ENCODE assay signal across 9 mouse cellular contexts in the genomic region with DNA sequence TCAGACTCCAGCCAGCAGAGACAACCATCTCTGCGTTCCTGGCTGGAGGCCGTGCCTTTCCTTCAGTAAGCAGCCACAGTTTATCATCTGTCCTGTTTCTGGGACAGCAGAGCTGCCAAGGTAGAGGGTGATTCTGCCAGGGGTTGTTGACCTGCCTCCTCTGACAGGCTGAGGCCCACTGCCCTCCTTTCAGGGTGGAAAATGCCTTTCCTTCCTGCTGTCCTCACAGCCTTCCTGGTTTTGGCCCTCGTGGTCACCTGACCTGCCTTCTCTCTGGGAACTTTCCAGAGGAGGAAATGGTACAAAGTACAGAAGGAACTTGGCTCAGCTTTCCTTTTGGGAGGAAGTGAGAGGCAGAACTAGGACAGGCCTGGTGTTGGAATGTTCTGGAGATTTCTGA. TPM values are rescaled to one million over a fixed set of nuclear protein-coding genes. Genes with fewer than 3 reads are reported as not detected.
DNase-seq lines count a peak whose midpoint lies in the region; ATAC-seq and TF ChIP-seq lines count a peak whose summit lies in the region.
"Had no signal": no experiment of that assay in that cellular context is flagged by ENCODE, and none has a peak within 500 bp of the region (broad histone marks: within the 10 kb centered on the region; RNA-seq: fewer than 3 reads in every experiment).

No protein-coding gene starts in this region.

- peak overlapping the region; percentile 82 for H3K27ac ChIP-seq in layer of hippocampus, adult 2 months
- H3K27ac ChIP-seq in heart, adult 2 months: peak overlapping the region; percentile 94
- peak overlapping the region; percentile 61; the same call in 1 of the 2 replicates for H3K27ac ChIP-seq in kidney, embryonic 14.5 days (ENCODE audit: low read depth, low read length)

- peak overlapping the region; percentile 11 for H3K9ac ChIP-seq in heart, adult 2 months (ENCODE audit: low read depth, low read length)
- H3K9ac ChIP-seq in kidney, embryonic 14.5 days (ENCODE audit: low read depth, low read length): no peak overlapping the region

- no peaks in the 10 kb centered on the region for H3K27me3 ChIP-seq in heart, adult 2 months (ENCODE audit: control insufficient read depth, insufficient read depth, low read length)
- H3K27me3 ChIP-seq in kidney, embryonic 14.5 days (ENCODE audit: control insufficient read depth, insufficient read depth, low read length): no peaks in the 10 kb centered on the region

- H3K4me3 ChIP-seq in layer of hippocampus, adult 2 months: no peak overlapping the region
- no peak overlapping the region for H3K4me3 ChIP-seq in heart, adult 2 months
- H3K4me3 ChIP-seq in kidney, embryonic 14.5 days (ENCODE audit: low read length): no peak overlapping the region

- intact Hi-C loops in heart, adult 2 months (cut with DNase I): no loop called here

- peak; percentile 65; the same call in 1 of the 2 replicates for TF ChIP-seq POLR2A in heart, adult 2 months (IDR thresholded peaks at IDR 0.05; ENCODE audit: insufficient read depth, low read depth, low read length)

- TF ChIP-seq CTCF in layer of hippocampus, adult 2 months (conservative IDR thresholded peaks at IDR 0.05): no peak
- no peak for TF ChIP-seq CTCF in heart, adult 2 months (IDR thresholded peaks at IDR 0.05)

- H3K4me2 ChIP-seq in kidney, embryonic 14.5 days (replicated peaks; ENCODE audit: low read depth, low read length): no peak overlapping the region

- TF ChIP-seq EP300 in heart, adult 2 months (IDR thresholded peaks at IDR 0.05; ENCODE audit: insufficient read depth, low read depth, low read length): peak; percentile 98

- WGBS in heart, adult 2 months: 2% methylated on average over 3 of the region's 3 CpGs
- WGBS in kidney, embryonic 14.5 days: 79% methylated on average over 3 of the region's 3 CpGs

- H3K9me3 ChIP-seq in kidney, embryonic 14.5 days (ENCODE audit: control insufficient read depth, low read length): no peaks in the 10 kb centered on the region

- no peak for DNase-seq in layer of hippocampus, adult 2 months (ENCODE audit: low spot score in 2 of 2)
- no peak for DNase-seq in layer of hippocampus, adult 9-11 months
- DNase-seq in heart, adult 2 months: peak; percentile 78 to 82
- peak; percentile 51 to 73 for DNase-seq in lung, postnatal 4 days
- DNase-seq in layer of hippocampus, adult 8-10 months (ENCODE audit: low spot score in 2 of 2): no peak
- DNase-seq in left cerebral cortex, adult 18-20 months (ENCODE audit: low spot score in 2 of 2): no peak
- DNase-seq: cerebellum, adult 9-11 months had no signal

- peaks cover 11% of the 10 kb centered on the region for H3K4me1 ChIP-seq in heart, adult 2 months (ENCODE audit: control insufficient read depth, insufficient read depth, low read length)
- H3K4me1 ChIP-seq in kidney, embryonic 14.5 days (ENCODE audit: control insufficient read depth, insufficient read depth, low read length): no peaks in the 10 kb centered on the region

- 0 out of 2 replicates have a peak, but pooled peaks have one; percentile 20 for ATAC-seq in kidney, embryonic 14.5 days (ENCODE audit: low FRiP score, low TSS enrichment)
- no peak for ATAC-seq in inflammation-experienced regulatory T-cells, adult 6 months

- peaks cover 7% of the 10 kb centered on the region for H3K79me2 ChIP-seq in heart, adult 2 months (replicated peaks; ENCODE audit: control insufficient read depth, insufficient read depth, low read length)

- peaks cover 13% of the 10 kb centered on the region for H3K36me3 ChIP-seq in heart, adult 2 months (ENCODE audit: control insufficient read depth, insufficient read depth, low read length)
- H3K36me3 ChIP-seq in kidney, embryonic 14.5 days (ENCODE audit: control insufficient read depth, insufficient read depth, low read length): peaks cover 85% of the 10 kb centered on the region

RNA-seq across cellular contexts. Expression of gene Gm49325, which starts 7.4 kb away (rescaled TPM):
- total RNA-seq in layer of hippocampus, adult 2 months (2021): 10 to 100 TPM; 18.3 to 27.0 TPM
- total RNA-seq in heart, adult 2 months (2021): 10 to 100 TPM; 15.5 to 15.8 TPM
- not detected in 2 replicates for polyA plus RNA-seq in heart, adult 2 months (2012; rRNA removed)
- polyA plus RNA-seq in kidney, embryonic 14.5 days (2014; fragmentation: Nextera tagmentation; extraction: Ambion mirVana): 1.2 and 1.8 TPM in 2 replicates
- 10 to 100 TPM in 3 of 4 experiments, 1 to 10 TPM in 1; 7.6 to 33.3 (median 12.1) TPM for total RNA-seq in layer of hippocampus, adult 8-10 months (2022)
- 10 to 100 TPM; 12.9 to 13.0 TPM for total RNA-seq in left cerebral cortex, adult 18-20 months (2021)
- polyA plus RNA-seq in inflammation-experienced regulatory T-cells, adult 6 months (2017; shearing (Covaris generic)): 10 to 100 TPM in 1 of 3 experiments, 1 to 10 TPM in 1, not detected in 1; 3.6 to 10.0 TPM

RNA-seq across cellular contexts. Expression of gene Sumo3, which starts 7.5 kb away (rescaled TPM):
- 100 to 1,000 TPM; 131 to 138 TPM for total RNA-seq in layer of hippocampus, adult 2 months (2021)
- 10 to 100 TPM; 66.4 to 67.8 TPM for total RNA-seq in heart, adult 2 months (2021)
- 122 and 167 TPM in 2 replicates for polyA plus RNA-seq in heart, adult 2 months (2012; rRNA removed)
- polyA plus RNA-seq in kidney, embryonic 14.5 days (2014; fragmentation: Nextera tagmentation; extraction: Ambion mirVana): 253 and 294 TPM in 2 replicates
- total RNA-seq in layer of hippocampus, adult 8-10 months (2022): 100 to 1,000 TPM; 144 to 152 (median 147) TPM
- 100 to 1,000 TPM; 165 to 172 TPM for total RNA-seq in left cerebral cortex, adult 18-20 months (2021)
- polyA plus RNA-seq in inflammation-experienced regulatory T-cells, adult 6 months (2017; shearing (Covaris generic)): 10 to 100 TPM; 73.1 to 90.7 (median 74.3) TPM

RNA-seq across cellular contexts. Expression of gene Ube2g2, which starts 8.7 kb away (rescaled TPM):
- 10 to 100 TPM; 81.6 to 95.4 TPM for total RNA-seq in layer of hippocampus, adult 2 months (2021)
- total RNA-seq in heart, adult 2 months (2021): 10 to 100 TPM; 74.6 to 80.9 TPM
- 53.5 and 69.7 TPM in 2 replicates for polyA plus RNA-seq in heart, adult 2 months (2012; rRNA removed)
- 41.3 and 51.8 TPM in 2 replicates for polyA plus RNA-seq in kidney, embryonic 14.5 days (2014; fragmentation: Nextera tagmentation; extraction: Ambion mirVana)
- total RNA-seq in layer of hippocampus, adult 8-10 months (2022): 10 to 100 TPM; 64.2 to 89.9 (median 76.6) TPM
- total RNA-seq in left cerebral cortex, adult 18-20 months (2021): 10 to 100 TPM; 46.1 to 53.8 TPM
- polyA plus RNA-seq in inflammation-experienced regulatory T-cells, adult 6 months (2017; shearing (Covaris generic)): 10 to 100 TPM; 41.1 to 55.4 (median 50.1) TPM

RNA-seq across cellular contexts. Expression of gene Pttg1ip, which starts 31.9 kb away (rescaled TPM):
- total RNA-seq in layer of hippocampus, adult 2 months (2021): 10 to 100 TPM; 76.9 to 77.5 TPM
- total RNA-seq in heart, adult 2 months (2021): 100 to 1,000 TPM; 131 to 132 TPM
- polyA plus RNA-seq in heart, adult 2 months (2012; rRNA removed): 119 and 168 TPM in 2 replicates
- polyA plus RNA-seq in kidney, embryonic 14.5 days (2014; fragmentation: Nextera tagmentation; extraction: Ambion mirVana): 104 and 144 TPM in 2 replicates
- 10 to 100 TPM; 79.3 to 96.1 (median 86.9) TPM for total RNA-seq in layer of hippocampus, adult 8-10 months (2022)
- 10 to 100 TPM; 67.0 to 72.0 TPM for total RNA-seq in left cerebral cortex, adult 18-20 months (2021)
- polyA plus RNA-seq in inflammation-experienced regulatory T-cells, adult 6 months (2017; shearing (Covaris generic)): 100 to 1,000 TPM in 2 of 3 experiments, 10 to 100 TPM in 1; 83.7 to 113 (median 112) TPM

Comparison
In these comparisons a context has a peak if more than half of its experiments do, and no peak if none do; other contexts are left out.
1. DNase-seq: peak in heart, adult 2 months (2 of 2) and lung, postnatal 4 days (2 of 2); none in layer of hippocampus, adult 2 months (0 of 2), layer of hippocampus, adult 9-11 months (single experiment), layer of hippocampus, adult 8-10 months (0 of 2) and left cerebral cortex, adult 18-20 months (0 of 2).
2. Peak in every context shown above with its lines, with median percentiles within 50 percentile points of each other: H3K27ac ChIP-seq.